Mouse (Mus musculus) thymus, postnatal 4 days (tissue): Measurements from ENCODE around the gene Krtap19-2.
A peak's percentile ranks its signal among the peaks of the same experiment; 100 is the strongest.

Source experiments
- DNase-seq: peaks from one replicate; pipeline ENCODE4 v3.0.0; 2021

Gene Krtap19-2

DNA sequence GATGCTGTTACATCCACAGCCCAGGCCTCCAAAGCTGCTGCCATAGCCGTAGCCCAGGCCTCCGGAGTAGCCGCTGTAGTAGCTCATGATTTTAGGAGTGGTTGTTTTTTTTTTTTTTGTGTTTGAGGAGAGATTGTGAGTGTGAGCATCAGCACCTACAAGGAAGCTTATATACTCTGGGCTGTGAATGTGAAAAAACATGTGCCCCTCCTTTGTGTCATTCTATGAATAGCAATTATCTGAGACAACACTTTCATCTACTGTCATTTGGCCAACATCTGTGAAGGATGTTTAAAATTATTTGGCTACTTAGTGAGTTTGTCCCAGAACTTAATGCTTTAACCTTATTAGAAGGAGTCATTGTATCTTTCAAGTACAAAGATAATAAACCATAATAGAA lies at the start of gene Krtap19-2:
Gene Krtap19-2 (minus strand): TSS at position 101 of the 400 bp plus-strand sequence.
- no peak for DNase-seq

DNA sequence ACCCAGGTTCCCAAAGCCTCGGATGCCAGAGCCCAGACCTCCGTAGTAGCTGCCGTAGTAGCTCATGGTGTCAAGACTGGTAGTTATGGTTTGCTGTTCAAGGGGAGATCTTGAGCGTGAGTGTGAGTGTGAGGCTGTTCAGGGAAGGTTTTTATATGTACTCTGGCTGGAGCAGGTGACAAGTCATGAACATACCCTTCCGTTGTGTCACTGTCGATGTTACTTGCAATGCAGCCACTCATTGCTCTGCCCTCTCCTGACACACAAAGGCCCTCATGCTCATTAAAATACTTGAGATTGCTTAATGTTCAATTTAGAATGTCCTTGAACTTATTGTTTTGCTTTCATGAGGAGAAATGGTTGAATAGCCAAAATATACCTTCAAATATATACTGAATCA lies 22.3 kb upstream of the Krtap19-2 start, which contains the start of gene Krtap19-5:
Gene Krtap19-5 (minus strand): TSS at position 101 of the 400 bp plus-strand sequence.
- DNase-seq: no peak

DNA sequence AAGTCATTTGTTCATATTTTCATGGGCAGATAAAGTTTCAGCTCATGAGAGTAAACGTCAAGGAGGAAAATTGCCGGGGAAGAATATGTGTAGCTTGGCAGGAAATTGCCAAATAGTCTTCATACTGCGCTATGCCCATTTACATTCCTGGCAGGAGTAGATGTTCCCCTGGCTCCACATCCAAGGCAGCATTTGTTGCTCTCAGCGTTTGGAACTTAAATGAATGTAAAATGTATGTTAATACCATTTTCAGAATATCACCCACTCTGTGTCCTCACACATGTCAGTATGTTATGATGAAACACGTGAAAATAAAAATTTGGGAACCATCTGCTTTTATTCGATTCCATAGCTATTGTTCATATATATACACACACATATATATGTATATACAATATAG lies 12.8 kb upstream of the Krtap19-2 start:
- DNase-seq: no peak

DNA sequence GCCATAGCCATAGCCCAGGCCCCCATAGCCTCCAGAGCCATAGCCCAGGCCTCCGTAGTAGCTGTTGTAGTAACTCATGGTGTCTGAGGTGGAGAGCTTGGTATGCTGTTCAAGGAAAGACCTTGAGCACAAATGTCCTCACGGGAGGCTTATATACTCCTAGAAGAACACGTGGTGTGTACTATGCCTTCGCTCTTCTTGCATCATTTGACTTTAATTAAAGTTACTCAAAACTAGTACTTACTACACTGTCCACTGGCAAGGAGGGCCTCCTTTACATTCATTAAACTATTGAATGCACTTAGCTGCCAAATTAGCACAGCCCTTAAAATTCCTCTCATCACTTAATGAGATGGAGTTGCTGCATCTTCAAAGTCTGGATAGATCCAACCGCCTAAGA lies 10.9 kb upstream of the Krtap19-2 start, which contains the start of gene Krtap19-4:
Gene Krtap19-4 (minus strand): TSS at position 101 of the 400 bp plus-strand sequence.
- DNase-seq: no peak

DNA sequence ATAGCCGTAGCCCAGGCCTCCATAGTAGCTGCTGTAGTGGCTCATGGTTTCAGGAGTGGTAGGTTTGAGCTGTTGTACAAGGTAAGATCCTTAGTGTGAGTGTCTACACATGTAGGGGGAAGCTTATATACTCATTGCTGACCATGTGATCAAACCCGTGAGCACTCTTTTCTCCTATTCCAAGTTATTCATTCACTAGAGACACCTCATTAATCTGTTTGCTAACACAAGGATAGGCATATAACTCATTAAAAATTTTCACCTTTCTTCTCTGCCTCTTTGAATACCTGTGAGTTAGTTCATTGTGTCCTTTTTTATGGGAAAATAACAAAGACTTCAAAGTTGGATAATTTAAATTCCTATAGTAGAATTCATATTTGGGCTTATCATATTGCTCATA lies 3.9 kb upstream of the Krtap19-2 start, which contains the start of gene Krtap19-3:
Gene Krtap19-3 (minus strand): TSS at position 101 of the 400 bp plus-strand sequence.
- DNase-seq: no peak

DNA sequence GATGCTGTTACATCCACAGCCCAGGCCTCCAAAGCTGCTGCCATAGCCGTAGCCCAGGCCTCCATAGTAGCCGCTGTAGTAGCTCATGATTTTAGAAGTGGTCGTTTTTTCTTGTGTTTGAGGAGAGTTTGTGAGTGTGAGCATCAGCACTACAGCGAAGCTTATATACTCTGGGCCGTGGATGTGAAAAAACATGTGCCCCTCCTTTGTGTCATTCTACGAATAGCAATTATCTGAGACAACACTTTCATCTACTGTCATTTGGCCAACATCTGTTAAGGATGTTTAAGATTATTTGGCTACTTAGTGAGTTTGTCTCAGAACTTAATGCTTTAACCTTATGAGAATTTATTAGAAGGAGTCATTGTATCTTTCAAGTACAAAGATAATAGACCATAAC lies 4.8 kb downstream of the Krtap19-2 start, which contains the start of gene Krtap19-1:
Gene Krtap19-1 (minus strand): TSS at position 101 of the 400 bp plus-strand sequence.
- DNase-seq: no peak

DNA sequence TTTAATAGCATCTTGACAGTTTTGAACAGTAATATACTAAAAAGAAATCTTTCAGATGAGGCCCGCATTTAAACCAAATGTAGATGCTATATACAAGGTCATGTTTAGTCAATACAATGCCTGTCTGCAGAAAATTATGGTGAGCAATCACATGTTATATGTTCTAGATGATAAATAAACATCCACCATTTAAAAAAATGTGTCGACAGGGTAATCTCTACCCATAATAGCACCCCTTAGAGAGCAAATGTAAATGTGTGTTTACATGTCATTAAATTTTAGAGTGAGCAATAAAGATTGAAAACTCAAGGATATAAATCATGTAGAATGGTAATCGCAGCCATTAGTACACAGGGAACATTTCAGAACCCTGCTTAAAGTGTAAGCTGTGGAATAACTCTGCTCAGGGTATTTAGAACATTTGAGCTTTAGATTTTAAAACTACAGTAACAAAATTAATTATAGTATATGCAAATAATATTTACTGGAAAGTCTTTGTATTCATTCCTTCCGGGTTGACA lies 9.1 kb downstream of the Krtap19-2 start:
- DNase-seq: no peak

DNA sequence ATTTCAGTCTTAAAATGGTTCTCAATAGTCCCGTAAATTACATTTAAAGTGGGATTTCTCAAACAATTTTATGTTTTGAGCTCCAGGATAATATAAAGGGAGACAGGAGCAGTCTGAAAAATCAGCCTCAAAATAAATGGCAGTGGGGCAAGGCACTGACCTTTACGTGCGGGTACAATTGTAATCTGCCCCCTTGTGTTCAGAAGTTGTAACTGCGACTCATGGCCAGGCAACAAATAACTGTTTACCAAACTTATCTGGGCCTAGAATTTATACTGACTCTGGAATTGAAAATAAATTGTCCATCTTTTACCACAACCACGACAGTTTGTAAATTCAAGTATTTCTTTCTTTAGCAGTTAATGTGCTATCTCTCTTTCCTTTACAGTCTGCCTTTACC lies 22.6 kb downstream of the Krtap19-2 start:
- peak; percentile 11 for DNase-seq

DNA sequence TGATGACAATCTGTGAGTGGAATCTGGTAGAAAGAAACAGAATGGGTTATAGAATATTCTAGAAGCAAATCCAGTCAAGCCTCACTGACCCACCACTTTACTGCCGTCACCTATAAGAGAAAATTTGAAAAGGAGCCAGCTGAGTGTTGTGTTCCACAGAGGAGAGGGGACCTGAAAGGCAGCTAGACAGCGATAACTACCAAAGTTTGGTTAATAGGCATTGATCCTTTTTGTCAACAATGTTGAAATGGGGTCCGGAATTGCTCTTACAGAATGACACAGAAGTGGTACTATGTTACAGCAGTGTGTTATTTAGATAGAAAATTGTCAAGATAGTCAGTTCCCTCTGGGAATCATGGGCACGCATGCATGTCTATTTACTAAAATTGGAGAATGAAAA lies 25.5 kb downstream of the Krtap19-2 start:
- no peak for DNase-seq

DNA sequence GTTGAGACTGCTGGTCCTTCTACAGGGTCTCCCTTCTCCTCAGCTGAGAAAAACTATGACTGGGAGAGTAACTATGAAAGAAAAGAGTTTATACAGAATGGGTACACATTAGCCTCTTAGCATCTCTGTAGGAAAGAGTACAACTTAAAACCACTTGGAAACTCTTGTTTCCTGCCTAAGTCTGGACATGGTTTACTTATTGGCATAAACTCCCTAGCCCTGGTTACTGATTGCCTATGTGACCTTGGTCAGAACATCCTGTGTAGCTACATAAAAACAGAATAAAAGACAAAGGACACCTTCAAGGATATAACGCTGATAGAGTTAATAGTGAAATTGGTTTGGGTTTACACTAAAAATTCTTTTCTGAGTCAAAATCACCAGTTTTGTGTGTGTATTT lies 26.7 kb downstream of the Krtap19-2 start:
- no peak for DNase-seq

DNA sequence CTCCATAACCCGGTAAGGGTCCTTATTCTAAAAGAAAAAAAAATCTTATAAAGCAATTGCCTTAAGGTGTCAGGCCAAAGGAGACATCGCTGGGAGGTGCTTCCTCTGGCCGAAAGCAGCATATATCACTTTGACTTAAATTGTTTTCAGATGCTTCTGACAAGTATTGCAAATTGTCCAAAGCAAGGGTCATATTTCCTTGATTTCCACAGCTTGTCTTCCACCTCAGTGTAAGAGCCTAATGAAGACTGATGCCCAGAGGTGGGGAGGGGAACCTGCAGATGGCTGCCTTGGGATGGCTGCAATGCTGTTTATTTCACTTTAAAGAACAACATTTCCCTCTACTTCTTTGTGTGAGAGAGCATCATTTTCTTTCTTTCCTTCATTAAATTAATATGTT lies 47.1 kb downstream of the Krtap19-2 start:
- DNase-seq: no peak

DNA sequence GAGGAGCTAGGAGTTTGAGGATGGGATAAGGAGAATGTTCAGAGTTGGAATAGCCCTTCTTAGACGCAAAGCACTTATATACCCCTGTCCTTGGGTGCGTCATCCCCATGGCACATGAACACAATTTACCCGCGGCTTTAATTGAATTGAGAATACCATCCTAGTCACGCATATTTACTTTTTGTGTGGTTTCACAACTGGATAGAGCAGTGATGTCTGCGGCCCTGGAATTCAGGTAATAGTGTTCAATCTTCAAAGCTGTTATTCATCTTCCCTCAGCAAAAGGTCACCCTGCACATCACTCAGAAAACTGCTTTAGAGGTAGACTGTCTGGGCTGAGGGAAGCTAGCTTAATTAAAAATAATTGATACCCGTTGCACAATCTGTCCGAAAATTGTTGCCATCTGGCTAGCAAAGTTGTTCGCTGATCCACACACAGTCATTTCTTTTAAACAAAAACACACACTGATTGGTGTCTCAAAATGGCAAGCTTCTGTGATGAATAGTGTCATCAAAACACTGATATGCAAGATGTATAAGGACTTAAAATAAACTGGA lies 47.9 kb downstream of the Krtap19-2 start, which contains the start of gene Krtap14:
Gene Krtap14 (minus strand): TSS at position 51 of the 558 bp plus-strand sequence.
- no peak for DNase-seq

DNA sequence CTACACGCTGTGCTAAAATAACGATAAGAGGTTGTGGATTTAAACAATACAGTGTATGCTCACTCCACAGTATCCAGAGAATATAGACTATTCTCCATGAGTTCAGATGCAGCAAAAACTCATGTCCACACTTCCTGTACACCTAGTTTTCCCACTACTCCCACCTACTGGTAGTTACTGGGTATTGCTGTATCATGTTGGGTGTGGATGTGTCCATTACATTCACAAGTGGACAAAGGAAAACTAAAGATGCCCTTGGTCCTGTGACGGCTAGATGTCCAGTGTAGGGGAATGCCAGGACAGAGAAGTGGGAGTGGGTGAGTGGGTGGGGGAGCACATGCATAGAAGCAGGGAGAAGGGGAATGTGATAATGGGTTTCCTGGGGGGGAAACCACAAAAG lies 50.3 kb downstream of the Krtap19-2 start:
- DNase-seq: no peak
